Mouse (Mus musculus): ENCODE measurements around the gene Olfr455.

DNA sequence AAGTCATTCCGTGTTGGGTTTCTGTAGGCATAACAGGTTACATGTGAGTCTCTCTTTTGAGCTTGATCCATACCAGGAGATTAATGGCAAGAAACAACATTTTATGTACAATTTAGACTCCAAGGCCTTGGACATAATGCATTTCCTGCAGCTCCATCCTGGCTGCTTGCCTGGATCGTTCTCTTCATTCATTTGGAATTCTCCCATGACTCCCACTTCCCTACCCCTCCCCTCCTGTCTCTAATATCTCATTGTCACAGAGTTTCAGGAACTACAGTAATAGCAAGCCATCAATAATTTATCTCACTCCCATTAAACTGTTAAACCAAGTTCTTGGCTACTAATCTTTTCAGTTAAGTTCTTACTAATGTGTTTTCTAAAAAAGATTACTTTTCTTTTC is 43.9 kb downstream of the Olfr455 start:
- no peak for TF ChIP-seq CTCF (IDR thresholded peaks at IDR 0.05; ENCODE audit: insufficient read depth, low read length)
- TF ChIP-seq POLR2A (IDR thresholded peaks at IDR 0.05; ENCODE audit: borderline replicate concordance, extremely low read depth, low read depth, low read length) = no peak
